Mouse (Mus musculus) ovary, postnatal 36 days (tissue): Measurements from ENCODE around the gene Gm12184.
"Not testable (repeated sequence)": the region's sequence is repeated elsewhere in the genome, so short reads cannot be mapped to it uniquely, and the experiment has no call there.

Experiments used
- DNase-seq: peaks from one replicate; pipeline ENCODE4 v3.0.0; 2022; ENCODE audit warnings: low spot score, mixed read lengths

Gm12184 gene

DNA sequence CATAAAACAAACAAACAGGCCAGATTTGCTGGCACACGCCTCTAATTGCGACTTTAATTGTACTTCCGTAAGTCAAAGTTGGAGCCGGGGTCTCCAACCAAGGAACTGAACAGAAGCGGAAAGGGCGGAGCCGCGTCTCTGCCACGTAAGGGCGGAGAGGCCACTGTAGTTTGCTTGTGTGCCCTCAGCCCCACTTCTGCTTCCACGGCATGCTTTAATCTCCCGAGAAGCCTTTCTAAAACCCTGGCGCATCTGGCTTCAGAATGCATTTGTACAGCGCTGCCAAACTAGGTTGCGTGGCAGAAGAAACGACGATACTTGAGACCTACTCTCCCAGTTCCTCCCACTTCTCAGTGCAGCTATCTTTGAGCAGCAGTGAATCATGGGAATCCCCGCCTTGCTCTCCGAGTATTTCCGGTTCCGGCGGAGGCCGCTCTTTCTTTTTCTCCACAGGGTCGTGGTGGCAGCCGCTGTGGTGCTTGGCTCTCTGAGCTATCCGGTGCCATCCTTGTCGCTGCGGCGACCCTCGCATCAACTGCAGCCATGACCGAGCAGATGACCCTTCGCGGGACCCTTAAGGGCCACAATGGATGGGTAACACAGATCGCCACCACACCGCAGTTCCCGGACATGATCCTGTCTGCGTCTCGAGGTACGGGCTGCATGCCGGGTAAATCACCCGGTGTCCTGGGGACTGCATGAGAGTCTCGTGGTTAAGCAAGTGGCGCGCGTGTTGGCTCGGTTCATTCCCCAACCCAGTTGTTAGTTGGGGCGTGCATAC lies 26.3 kb downstream of the Gm12184 start, which contains the start of gene Rack1:
Rack1 (plus strand) TSS at position 412 of the 781 bp plus-strand sequence.
- DNase-seq, result peak; percentile 86

DNA sequence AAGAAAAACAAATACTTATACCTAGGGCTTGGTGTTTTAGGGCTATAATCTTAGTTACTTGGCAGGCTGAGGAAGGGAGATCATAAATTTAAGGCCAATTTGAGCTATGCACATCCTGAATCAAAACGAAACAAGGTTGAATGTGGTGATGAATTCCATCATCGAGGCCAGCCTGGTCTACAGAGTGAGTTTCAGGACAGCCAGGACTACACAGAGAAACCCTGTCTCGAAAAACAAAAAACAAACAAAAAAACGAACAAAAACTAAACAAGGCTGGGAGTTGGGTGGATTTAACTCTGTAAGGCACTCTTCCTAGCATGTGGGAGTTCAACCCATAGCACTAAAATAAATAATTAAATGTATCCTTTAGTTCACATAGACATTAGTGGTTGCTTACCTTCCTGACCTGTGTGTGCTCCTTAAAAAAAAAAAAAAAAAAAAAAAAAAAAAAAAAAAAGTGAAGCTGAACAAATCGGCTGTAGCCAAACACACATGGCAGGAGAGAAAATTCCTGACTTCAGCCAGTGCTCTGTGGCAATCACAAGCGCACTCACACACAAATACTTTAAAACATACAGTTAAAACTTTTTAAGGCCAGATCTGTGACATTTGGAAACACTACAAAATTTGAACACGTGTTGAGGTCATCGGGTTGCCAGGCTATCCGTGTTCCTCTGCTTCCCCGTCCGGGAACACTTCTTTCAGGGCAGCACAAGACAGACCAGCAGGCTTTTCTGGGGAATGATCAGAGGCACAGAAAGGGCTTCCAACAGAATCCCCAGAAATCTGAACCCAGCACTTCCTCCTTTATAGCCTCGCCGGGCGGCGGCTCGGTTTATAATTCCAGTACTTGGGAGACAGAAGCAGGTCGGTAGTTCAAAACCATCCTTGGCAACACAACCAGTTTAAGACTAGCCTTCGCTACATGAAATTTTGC lies 27.2 kb downstream of the Gm12184 start:
- no peak for DNase-seq

DNA sequence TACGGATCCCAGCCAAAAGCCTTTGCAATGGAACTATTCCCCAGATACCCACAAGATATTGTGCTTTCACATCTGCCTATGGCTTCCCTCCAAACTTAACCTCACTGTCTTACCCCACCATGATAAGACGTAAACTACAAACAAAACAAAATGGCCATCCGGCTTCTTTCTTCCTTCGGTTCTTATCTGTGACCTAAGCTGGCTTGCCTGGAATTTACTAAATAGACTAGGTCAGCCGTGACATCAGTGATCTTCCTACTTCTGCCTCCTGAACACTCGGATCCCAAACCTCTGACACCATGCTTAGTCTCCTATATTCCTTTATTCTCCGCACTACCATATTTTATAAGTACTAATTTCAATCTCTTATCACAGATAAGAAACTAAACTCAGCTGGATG lies 28.1 kb downstream of the Gm12184 start:
- DNase-seq, result no peak

DNA sequence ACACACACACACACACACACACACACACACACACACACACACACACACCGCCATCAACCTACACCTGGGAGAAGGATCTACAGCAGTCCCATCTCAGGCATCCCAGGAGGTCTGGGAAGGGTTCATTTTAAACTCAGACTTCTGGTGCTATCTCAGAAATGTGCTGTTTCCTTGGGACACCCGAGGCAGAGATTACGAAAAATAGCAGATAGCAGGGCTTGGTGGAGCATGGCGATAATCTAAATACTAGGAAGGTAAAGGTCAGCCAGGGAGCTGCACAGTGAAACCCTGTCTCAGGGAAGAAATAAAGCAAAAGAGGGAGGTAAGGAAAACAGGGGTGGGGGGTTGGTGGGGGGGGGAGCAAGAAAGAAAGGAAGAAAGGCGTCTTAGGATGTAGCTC lies 29.2 kb downstream of the Gm12184 start:
- DNase-seq, result no peak

DNA sequence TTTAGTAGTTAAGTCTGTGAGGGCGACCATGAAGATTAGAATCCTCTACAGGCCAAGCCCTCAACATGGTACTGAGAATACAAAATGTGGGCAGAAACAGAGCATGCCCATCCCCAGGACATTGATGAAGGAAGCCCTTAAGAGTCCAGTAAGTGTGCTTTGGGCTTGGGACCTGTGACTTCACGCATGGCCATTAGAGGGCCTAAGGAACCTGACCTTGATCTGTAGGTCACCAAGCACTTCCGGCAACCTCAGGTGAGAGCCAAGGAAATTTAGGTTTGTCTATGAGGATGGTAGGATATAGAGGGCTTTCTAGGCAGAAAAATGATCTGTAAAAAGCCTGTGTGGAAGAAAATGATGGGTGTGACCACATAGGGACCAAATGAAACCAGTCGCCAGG lies 30.2 kb downstream of the Gm12184 start:
- DNase-seq, result no peak

DNA sequence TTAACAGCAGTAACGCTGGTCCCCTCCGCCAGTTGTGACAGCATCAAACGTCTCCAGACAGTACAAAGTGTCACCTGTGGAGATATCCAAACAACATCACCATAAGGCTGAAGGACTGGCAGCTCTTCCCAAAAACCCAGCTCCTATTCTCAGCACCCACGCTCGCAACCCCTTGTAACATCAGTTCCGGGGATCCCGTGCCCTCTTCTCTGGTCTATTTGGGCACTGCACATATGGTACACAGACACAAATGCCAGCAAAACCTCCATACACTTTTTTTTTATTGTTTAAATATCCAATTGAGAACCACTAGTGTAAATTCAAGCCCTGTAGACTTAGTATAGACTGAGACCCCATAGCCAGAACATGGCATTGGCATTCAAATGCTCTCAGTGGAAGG lies 31.2 kb downstream of the Gm12184 start:
- DNase-seq, result no peak

DNA sequence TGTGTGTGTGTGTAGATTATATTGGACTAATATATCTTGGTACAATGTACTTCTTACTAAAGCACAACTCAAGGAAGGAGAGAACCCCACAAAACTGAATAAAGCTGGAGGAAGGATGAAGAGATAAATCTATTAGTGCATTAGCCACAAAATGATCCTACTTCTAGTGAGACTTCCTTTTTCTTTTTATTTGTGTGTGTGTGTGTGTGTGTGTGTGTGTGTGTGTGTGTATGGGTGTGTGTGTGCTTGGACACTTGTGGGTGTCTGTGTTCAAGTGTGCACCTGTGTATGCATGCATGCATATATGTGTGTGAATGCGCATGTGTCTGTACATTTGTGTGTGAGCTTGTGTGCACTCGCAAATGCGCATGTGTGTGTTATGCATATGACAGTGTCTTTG lies 33.3 kb downstream of the Gm12184 start:
- no peak for DNase-seq

DNA sequence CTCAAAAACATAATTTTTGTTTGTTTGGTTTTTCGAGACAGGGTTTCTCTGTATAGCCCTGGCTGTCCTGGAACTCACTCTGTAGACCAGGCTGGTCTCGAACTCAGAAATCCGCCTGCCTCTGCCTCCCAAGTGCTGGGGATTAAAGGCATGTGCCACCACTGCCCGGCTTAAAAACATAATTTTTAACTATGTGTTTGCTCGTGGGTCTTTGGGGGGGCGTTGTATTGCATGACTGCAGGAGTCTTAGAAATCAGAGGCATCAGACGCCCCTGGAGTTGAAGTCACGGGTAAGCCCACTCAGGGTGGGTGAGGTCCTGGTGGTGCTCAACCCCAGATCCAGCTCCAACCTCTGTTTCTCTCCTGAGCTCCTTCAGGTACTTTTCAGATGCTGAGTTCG lies 34.6 kb downstream of the Gm12184 start:
- DNase-seq, result not testable (repeated sequence)

DNA sequence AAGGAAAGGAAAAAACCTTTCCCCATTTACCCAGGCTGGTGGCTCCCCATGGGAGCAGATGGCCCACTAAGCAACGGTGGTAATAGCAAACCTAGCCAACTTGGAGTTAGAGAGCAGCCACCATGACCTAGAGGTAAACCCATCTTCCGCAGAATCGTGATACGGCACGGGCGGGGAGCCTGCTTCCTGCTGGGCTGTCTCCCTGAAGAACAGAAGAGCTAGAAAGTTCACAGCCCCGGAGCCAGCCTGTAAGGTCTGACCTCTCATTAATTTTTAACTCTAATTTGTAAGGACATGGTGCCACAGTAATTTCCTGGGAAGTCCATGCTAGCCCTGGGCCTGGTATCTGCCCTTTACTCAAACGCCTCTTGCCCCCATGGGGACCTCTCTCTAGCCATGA lies 35.5 kb downstream of the Gm12184 start:
- no peak for DNase-seq

DNA sequence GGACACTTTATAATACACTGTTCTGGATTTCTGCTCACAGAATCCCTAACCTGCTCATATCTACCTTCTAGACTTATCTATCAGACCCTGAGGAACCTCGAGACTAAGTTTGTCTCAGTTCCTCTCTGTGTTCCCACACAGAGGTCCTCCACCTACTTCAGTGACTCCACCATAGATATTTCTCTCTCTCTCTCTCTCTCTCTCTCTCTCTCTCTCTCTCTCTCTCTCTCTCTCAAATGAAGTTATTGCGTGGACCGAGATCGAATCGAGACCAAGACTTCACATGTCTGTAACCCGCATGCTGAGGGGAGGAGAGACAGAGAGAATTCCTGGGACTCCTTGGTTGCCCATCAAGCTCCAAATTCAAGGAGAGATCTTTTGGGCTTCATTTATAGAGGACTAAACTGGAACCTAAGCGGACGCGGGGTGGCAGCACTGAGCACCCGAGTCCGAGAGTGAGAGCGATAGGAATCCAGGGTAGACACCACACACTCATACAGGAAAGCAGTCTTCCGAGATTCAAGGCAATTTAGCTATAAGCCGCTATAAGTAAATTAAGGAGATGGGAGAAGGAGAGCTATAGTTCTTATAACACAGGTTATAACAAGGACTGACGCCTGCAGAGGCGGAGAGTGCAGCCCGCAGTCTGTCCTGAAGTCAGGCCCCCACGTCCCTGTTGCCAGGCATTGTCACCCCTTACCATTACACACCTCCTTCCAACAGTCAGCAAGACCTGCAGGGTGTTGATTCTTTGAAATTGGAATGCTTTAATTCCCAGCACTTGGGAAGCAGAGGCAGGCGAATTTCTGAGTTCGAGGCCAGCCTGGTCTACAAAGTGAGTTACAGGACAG lies 36.3 kb downstream of the Gm12184 start:
- peak; percentile 83 for DNase-seq

DNA sequence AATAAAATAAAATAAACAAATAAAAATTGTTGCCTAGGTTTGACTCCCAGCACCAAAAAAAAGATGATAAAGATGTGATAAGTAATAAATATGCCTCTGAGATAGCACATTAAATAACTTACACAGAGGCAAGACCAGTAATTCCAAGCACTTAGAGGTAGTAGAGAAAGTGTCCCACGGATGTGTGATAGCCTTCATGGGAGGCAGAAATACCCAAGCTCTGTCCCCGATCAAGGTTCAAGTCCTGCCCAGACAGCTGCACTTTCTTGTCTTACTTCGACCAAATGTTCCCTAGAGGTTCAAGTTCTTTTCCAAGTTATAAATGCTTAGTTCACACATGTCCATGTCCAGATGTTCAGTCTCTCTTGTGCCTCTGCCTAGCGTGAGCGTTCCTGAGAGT lies 37.2 kb downstream of the Gm12184 start:
- DNase-seq, result no peak

DNA sequence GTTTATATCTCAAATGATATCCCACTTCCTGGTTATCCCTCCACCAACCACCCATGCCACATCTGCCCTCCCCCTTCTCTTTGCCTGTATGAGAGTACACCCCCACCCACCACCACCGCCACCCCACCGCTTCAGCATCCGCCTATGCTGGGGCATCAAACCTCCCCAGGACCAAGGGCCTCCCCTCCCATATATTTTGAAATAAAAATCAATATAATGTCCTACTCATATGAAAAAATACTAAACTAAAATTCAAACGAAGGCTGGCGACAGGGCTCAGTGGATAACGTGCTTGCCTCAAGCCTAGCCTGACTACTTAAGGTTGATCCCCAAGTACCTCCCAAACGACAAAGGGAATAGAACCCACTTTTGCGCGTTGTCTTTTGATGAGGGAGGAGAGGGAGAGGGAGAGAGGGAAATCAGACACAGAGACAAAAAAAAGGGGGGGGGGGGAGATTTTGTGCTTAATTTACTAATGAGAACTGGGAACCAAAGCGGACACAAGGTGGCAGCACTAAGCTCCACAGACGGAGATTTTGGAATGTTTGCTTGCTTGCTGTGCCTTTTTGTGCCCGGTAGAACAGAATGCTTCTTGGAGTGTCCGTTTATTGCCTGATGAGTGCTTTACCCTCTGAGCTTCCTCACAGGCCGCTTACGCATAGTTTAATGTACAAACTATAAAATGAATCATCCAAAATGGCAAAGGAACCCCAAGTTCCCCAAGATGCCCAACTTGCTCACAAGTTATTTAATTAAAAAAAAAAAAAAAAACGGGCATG lies 38.0 kb downstream of the Gm12184 start:
- DNase-seq, result peak; percentile 63

DNA sequence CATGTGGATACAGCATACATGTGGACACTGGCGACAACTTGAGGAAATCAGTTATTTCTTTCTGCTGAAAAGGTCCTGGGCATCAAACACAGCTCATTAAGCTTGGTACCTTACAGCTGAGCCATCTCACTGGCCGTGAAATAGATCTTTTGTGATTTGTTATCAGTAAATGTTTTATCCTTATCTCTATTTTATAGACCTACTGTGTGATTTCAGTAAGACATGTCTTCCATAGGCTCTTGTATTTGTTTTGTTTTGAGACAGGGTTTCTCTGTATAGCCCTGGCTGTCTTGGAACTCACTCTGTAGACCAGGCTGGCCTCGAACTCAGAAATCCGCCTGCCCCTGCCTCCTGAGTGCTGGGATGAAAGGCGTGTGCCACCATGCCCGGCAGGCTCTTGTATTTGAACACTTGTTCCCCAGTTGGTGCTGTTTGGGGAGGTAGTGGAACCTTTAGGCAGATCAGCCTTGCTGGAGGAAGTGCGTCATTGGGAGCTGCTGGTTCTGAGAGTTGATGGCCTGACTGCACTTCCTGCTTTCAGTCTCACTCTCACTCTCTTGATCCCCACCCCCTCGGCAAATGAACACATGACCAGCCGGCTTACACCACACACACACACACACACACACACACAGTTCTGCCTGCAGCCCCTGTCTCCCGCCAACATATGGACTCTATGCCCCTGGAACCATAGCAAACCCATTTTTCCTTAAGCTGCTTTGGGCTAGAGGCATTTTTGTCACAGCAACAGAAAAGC lies 38.8 kb downstream of the Gm12184 start:
- DNase-seq, result no peak

DNA sequence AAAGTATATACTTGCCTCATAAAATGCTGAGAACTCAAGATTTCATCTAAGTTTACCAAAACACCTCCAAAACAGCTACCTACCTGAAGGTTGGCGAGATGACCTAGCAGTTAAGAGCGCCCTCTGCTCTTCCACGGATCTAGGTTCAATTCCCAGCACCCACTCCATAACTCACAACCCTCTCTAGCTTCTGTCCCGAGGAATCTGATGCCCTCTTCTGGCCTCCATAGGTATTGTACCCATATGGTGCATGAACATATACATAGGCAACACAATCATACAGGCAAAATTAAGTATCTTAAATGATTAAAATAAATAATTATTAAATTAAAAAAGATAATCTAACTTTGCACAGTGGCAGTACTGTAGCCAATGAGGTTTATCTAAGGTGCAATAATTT lies 44.2 kb downstream of the Gm12184 start:
- no peak for DNase-seq

DNA sequence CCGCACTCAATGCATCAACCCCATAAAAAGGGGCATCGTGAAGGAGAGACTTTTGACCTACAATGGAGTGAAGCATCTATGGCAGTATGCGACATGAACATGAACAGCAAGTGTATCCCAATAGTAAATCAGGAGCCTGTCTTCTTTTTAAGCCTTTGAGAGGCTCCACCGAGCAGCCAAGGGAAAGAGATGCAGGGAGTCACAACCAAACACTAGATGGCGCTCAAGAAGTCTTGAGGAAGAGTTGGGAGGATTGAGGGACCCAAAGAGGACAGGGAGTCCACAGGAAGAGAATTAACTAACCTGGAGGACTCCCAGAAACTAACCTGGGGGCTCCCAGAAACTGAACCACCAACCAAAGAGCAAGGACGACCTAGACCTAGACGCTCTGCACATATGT lies 47.0 kb downstream of the Gm12184 start:
- no peak for DNase-seq

DNA sequence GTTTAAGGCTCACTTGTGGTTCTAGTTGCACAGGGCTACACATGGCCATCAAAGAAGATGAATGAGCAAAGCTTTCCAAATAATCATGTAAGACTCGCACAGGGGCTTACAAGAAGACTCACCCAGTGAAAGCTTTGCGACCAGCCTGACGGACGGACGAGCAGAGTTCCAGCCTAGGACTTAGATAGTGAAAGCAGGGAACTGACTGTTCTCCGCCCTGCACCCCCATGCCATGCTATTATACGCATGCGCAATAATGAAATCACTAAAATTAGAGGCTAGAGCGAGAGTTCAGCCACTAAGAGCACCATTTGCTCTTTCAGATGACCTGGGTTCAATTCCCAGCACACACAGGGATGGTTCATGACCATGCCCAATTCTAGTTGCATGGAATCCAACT lies 49.2 kb downstream of the Gm12184 start:
- DNase-seq, result no peak

DNA sequence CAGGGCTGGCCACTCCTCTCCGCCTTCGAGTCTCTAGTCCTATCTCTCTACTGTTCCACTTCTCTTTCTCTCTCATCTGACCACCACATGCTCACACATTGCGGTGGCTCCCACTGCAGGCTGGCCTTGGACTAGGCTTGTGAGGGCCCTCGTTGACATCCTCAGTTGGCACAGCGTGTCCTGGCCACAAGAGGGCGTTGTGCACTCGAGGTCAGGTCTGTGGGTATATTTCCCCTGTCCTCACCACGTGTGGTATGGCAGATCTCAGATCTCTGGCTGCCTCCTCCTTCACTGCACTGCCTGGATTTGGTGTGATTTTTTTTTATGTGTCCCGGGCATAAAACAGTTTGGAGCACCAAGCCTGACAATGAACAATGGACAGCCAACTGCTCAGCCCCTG lies 49.8 kb downstream of the Gm12184 start:
- DNase-seq, result no peak

DNA sequence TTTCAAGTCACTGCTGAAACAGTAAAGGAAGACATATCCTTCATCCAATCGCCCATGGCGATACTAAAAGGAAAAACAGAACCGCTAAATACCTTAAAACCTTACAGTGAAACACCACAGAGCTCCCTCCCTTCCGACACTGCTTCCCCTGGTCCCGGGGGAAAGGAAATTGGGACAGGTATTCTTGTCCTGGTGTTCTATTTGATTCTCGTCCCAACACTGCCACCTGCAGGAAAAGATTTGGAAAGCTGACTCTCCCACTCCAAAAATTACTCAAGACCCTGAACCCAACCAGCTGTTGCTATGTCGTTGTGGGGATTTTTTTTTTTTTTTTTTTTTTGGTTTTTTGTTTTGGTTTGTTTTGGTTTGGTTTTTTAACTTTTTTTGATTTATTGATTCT lies 51.0 kb downstream of the Gm12184 start:
- no peak for DNase-seq
